Mouse (Mus musculus) liver, embryonic 15.5 days (tissue): Measurements from ENCODE around the gene Atp2b2. TPM values are rescaled to one million over a fixed set of nuclear protein-coding genes. Genes with fewer than 3 reads are reported as not detected.

Experiments
- ATAC-seq: fragments of 200-750 bp; cut with Nextera tagmentation; 2 replicates; pipeline ENCODE4 v1.8.0; 2017; ENCODE audit warnings: moderate number of reproducible peaks, mild to moderate bottlenecking, moderate library complexity; ENCODE audit not compliant: insufficient read depth
- H3K27ac ChIP-seq: fragments of 300-500 bp; sonication (generic); replicated peaks from 2 replicates; pipeline ENCODE4 v1.5.1; 2015; ENCODE audit warnings: mild to moderate bottlenecking, inconsistent platforms
- H3K27me3 ChIP-seq: fragments of 300-500 bp; sonication (generic); 2 replicates; pipeline ENCODE4 v1.6.1; 2015; ENCODE audit warnings: mild to moderate bottlenecking, inconsistent platforms
- H3K36me3 ChIP-seq: fragments of 300-500 bp; sonication (generic); replicated peaks from 2 replicates; pipeline ENCODE4 v1.6.1; 2015; ENCODE audit warnings: moderate library complexity, mild to moderate bottlenecking, inconsistent platforms
- H3K4me1 ChIP-seq: fragments of 300-500 bp; sonication (generic); replicated peaks from 2 replicates; pipeline ENCODE4 v1.6.1; 2015; ENCODE audit warnings: inconsistent platforms
- H3K4me2 ChIP-seq: fragments of 300-500 bp; sonication (generic); 2 replicates; pipeline ENCODE4 v1.6.1; 2015; ENCODE audit warnings: moderate library complexity, mild to moderate bottlenecking, inconsistent platforms
- H3K4me3 ChIP-seq: fragments of 300-500 bp; sonication (generic); replicated peaks from 2 replicates; pipeline ENCODE4 v1.5.1; 2015; ENCODE audit warnings: mild to moderate bottlenecking, inconsistent platforms
- H3K9ac ChIP-seq: fragments of 300-500 bp; sonication (generic); 2 replicates; pipeline ENCODE4 v1.6.1; 2015; ENCODE audit warnings: moderate library complexity, mild to moderate bottlenecking, inconsistent platforms
- H3K9me3 ChIP-seq: fragments of 300-500 bp; sonication (generic); replicated peaks from 2 replicates; pipeline ENCODE4 v1.6.1; 2016; ENCODE audit warnings: inconsistent platforms
- WGBS: fragments of 180-500 bp; shearing (Covaris S2); methylation state at CpG from one replicate; pipeline ENCODE4 v1.1.7; 2015; ENCODE audit warnings: mixed read lengths; ENCODE audit not compliant: insufficient replicate concordance; 5-methylcytosine and 5-hydroxymethylcytosine counted together
- polyA plus RNA-seq: library from polyadenylated mRNA; unstranded; fragments of >200 nt; fragmentation: Nextera tagmentation; extraction: Ambion mirVana; gene quantifications from 2 replicates; pipeline ENCODE4 v1.2.1, GENCODE M21; 2015

Gene Atp2b2
- polyA plus RNA-seq, 1 experiment from 2014 or later = 1.9 TPM

GRCm38 (mm10) chr6:113742321-113742720 is 300.1 kb downstream of the Atp2b2 start:
- H3K9ac ChIP-seq = no peak overlapping the region
- H3K4me2 ChIP-seq = no peak overlapping the region
- H3K27me3 ChIP-seq = peaks cover 5% of the 10 kb centered on the region
- H3K36me3 ChIP-seq = peaks cover 12% of the 10 kb centered on the region
- 53% methylated on average over 1 of the region's 1 CpGs for WGBS
- H3K4me1 ChIP-seq = peaks cover 20% of the 10 kb centered on the region
- H3K9me3 ChIP-seq = no peaks in the 10 kb centered on the region
- H3K4me3 ChIP-seq = no peak overlapping the region
- H3K27ac ChIP-seq = no peak overlapping the region
- ATAC-seq = no peak

GRCm38 (mm10) chr6:113741425-113741824 is 301.0 kb downstream of the Atp2b2 start:
- Histone ChIP-seq H3K27ac (no peak overlapping the region), H3K27me3 (peaks cover 4% of the 10 kb centered on the region; the same call in 1 of the 2 replicates), H3K36me3 (peaks cover 19% of the 10 kb centered on the region), H3K4me1 (peaks cover 20% of the 10 kb centered on the region), H3K9me3 (no peaks in the 10 kb centered on the region), H3K9ac (no peak overlapping the region), H3K4me3 (no peak overlapping the region), H3K4me2 (no peak overlapping the region)
- WGBS = 59% methylated on average over 2 of the region's 2 CpGs
- no peak for ATAC-seq

- no peaks in the 10 kb centered on the region for H3K27me3 ChIP-seq
- peaks cover 20% of the 10 kb centered on the region for H3K4me1 ChIP-seq
- peak within 1 kb of the TSS; percentile 78 for H3K4me3 ChIP-seq
- H3K4me2 ChIP-seq = peak within 1 kb of the TSS; percentile 78
- peaks cover 28% of the 10 kb centered on the region for H3K36me3 ChIP-seq
- ATAC-seq = peak; percentile 83
- H3K27ac ChIP-seq = peak within 1 kb of the TSS; percentile 61
- no peaks in the 10 kb centered on the region for H3K9me3 ChIP-seq
- H3K9ac ChIP-seq = peak within 1 kb of the TSS; percentile 82
- WGBS = 6% methylated on average over 41 of the region's 41 CpGs
Observed at GRCm38 (mm10) chr6:113740236-113741217, 301.9 kb downstream of the Atp2b2 start, which contains the start of gene Sec13. Sec13 (minus strand) TSS chr6:113740743.

DNA sequence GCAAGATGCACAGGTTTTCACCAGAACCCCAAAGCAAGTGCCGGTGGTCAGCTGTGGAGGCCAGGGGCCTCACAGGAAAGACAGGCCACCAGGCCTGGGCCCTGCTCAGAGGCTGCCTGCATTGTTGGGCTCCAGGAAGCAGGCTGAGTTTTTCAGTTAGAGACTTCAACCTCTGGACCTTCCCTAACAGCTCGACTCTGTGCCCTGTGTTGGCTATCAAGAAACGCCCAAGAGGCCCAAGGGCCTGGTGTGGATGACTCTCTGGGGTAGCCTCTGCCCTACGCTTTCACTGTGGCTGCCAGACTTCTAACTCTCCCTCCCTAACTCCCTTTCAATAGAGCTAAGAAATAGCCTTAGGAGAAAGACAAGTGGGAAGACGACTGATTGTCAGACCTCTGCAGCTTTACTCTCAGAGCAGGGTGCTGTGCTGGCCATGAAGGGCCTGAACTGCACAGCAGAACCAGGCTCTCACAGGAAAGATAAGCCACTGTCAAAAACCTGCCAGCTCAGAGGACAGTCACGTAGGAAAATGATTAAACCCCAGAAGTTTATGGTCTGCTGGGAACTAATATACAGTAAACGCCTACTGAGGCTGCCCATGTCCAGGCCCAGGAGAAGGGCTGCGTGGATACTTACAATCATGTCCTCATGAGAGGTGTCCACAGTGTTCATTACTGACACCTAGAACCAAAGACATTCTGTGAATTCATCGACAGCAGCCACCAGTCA is 304.9 kb downstream of the Atp2b2 start:
- no peaks in the 10 kb centered on the region for H3K27me3 ChIP-seq
- H3K4me1 ChIP-seq = peaks cover 20% of the 10 kb centered on the region
- H3K36me3 ChIP-seq = peaks cover 47% of the 10 kb centered on the region
- no peak overlapping the region for H3K9ac ChIP-seq
- WGBS = 70% methylated on average over 9 of the region's 9 CpGs
- no peaks in the 10 kb centered on the region for H3K9me3 ChIP-seq
- ATAC-seq = no peak
- no peak overlapping the region for H3K4me3 ChIP-seq
- no peak overlapping the region for H3K4me2 ChIP-seq
- H3K27ac ChIP-seq = no peak overlapping the region

GRCm38 (mm10) chr6:113731296-113731695 is 311.1 kb downstream of the Atp2b2 start:
- Histone ChIP-seq H3K27ac (no peak overlapping the region), H3K4me3 (no peak overlapping the region), H3K4me2 (no peak overlapping the region), H3K9me3 (no peaks in the 10 kb centered on the region), H3K4me1 (no peaks in the 10 kb centered on the region), H3K27me3 (no peaks in the 10 kb centered on the region), H3K9ac (no peak overlapping the region), H3K36me3 (peaks cover 88% of the 10 kb centered on the region)
- ATAC-seq = no peak
- 77% methylated on average over 3 of the region's 3 CpGs for WGBS

- peaks cover 91% of the 10 kb centered on the region for H3K36me3 ChIP-seq
- ATAC-seq = no peak
Observed at GRCm38 (mm10) chr6:113728181-113728580, 314.2 kb downstream of the Atp2b2 start.

DNA sequence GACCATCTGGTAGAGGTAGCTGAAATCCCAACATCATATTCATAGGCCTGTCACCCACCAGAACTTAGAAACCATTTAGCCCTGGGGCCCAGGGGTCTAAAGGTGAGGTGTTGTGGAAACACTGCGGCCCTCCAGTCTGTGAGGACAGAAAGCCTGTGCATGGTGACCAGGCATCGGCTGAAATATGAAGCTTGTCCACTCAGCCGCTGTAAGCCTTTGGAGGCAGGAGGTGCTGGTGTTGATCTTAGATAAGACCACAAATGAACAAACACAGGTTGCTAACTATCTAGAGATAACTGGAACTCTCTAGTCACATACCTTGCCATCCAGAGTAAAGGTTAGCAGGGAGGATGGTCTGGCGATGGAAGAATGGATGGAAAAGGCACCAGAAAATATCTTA is 321.4 kb downstream of the Atp2b2 start:
- Histone ChIP-seq H3K9ac (no peak overlapping the region), H3K27ac (peak overlapping the region; percentile 29; the same call in 1 of the 2 replicates), H3K36me3 (peaks cover 89% of the 10 kb centered on the region), H3K4me3 (no peak overlapping the region), H3K27me3 (no peaks in the 10 kb centered on the region), H3K4me2 (no peak overlapping the region), H3K4me1 (peaks cover 25% of the 10 kb centered on the region), H3K9me3 (no peaks in the 10 kb centered on the region)
- peak; percentile 73 for ATAC-seq
- WGBS = 70% methylated on average over 4 of the region's 4 CpGs

More at GRCm38 (mm10) chr6:113728181-113728580, 314.2 kb downstream of the Atp2b2 start:
- Histone ChIP-seq H3K27me3 (no peaks in the 10 kb centered on the region), H3K9me3 (no peaks in the 10 kb centered on the region), H3K27ac (no peak overlapping the region), H3K4me1 (no peaks in the 10 kb centered on the region), H3K9ac (no peak overlapping the region), H3K4me2 (no peak overlapping the region), H3K4me3 (no peak overlapping the region)
- 83% methylated on average over 7 of the region's 7 CpGs for WGBS

GRCm38 (mm10) chr6:113719878-113720277 is 322.5 kb downstream of the Atp2b2 start, which contains the start of gene Ghrl:
Ghrl (minus strand) TSS chr6:113719880.
- Histone ChIP-seq H3K9me3 (no peaks in the 10 kb centered on the region), H3K9ac (no peak within 1 kb of the TSS), H3K27me3 (no peaks in the 10 kb centered on the region), H3K4me3 (no peak within 1 kb of the TSS), H3K4me1 (peaks cover 28% of the 10 kb centered on the region), H3K36me3 (peaks cover 91% of the 10 kb centered on the region), H3K27ac (peak within 1 kb of the TSS; percentile 29), H3K4me2 (no peak within 1 kb of the TSS)
- WGBS = 79% methylated on average over 3 of the region's 3 CpGs
- no peak for ATAC-seq

DNA sequence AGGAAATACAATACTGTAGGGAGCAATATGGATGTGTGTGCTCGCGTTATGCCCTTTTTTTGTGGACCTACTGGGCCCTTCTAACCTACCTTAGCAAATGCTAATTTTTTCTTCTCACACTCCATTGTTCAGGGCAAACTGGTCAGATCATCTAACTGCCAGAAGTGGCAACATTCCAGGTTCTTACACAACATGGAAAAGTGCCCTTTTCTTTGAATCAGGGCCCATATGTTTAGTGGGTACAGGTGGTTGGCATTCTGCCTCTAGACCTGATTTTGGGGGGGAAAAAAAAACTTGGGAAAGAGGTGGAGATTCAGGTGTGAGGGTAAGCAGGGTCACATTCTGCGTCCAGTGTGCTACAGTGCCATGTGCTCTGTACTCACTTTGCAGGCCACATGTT is 324.9 kb downstream of the Atp2b2 start:
- Histone ChIP-seq H3K9me3 (no peaks in the 10 kb centered on the region), H3K4me2 (no peak overlapping the region), H3K27me3 (no peaks in the 10 kb centered on the region), H3K27ac (no peak overlapping the region), H3K4me1 (peaks cover 29% of the 10 kb centered on the region), H3K36me3 (peaks cover 91% of the 10 kb centered on the region), H3K9ac (no peak overlapping the region), H3K4me3 (no peak overlapping the region)
- ATAC-seq = no peak
- 81% methylated on average over 3 of the region's 3 CpGs for WGBS

GRCm38 (mm10) chr6:113714797-113715196 is 327.6 kb downstream of the Atp2b2 start:
- 57% methylated on average over 1 of the region's 1 CpGs for WGBS
- ATAC-seq = no peak
- Histone ChIP-seq H3K4me3 (no peak overlapping the region), H3K9ac (no peak overlapping the region), H3K27me3 (no peaks in the 10 kb centered on the region), H3K4me1 (peaks cover 13% of the 10 kb centered on the region), H3K36me3 (peaks cover 98% of the 10 kb centered on the region), H3K9me3 (no peaks in the 10 kb centered on the region), H3K4me2 (no peak overlapping the region), H3K27ac (0 out of 2 replicates have a peak overlapping the region, but pooled peaks have one; percentile 34)

GRCm38 (mm10) chr6:113714276-113714675 is 328.1 kb downstream of the Atp2b2 start:
- H3K9me3 ChIP-seq = no peaks in the 10 kb centered on the region
- no peak for ATAC-seq
- no peak overlapping the region for H3K4me2 ChIP-seq
- peaks cover 11% of the 10 kb centered on the region for H3K4me1 ChIP-seq
- H3K27me3 ChIP-seq = no peaks in the 10 kb centered on the region
- no peak overlapping the region for H3K4me3 ChIP-seq
- no peak overlapping the region for H3K9ac ChIP-seq
- H3K27ac ChIP-seq = 0 out of 2 replicates have a peak overlapping the region, but pooled peaks have one; percentile 34
- peaks cover 98% of the 10 kb centered on the region for H3K36me3 ChIP-seq
- whole genome bisulfite sequencing = 75% methylated on average over 2 of the region's 2 CpGs
